In the genomic region with DNA sequence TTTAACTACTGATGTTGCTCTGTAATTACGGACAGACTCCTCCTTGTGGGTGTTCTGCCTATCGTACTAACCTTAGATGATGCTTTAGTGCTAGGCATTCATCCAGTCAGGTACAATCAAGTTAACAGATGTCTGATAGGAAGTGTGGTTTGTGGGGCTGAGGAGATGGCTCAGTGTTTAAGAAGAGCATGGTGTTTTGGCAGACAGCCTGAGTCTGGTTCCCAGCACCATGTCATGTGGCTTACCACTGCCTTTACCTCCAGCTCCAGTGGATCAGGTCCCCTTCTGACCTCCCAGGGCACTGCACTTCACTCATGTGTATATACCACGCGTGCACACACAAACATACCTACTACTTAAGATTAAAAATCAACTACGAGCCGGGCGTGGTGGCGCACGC, we compare ENCODE assay signal across 1 mouse cellular context.
A peak's percentile ranks its signal among the peaks of the same experiment; 100 is the strongest.
TF ChIP-seq lines count a peak whose summit lies in the region.

No protein-coding gene starts in this region.

TF ChIP-seq in MEL, 35 proteins besides CTCF, POLR2A, EP300 and RAD21 (continued from another document):
- TF ChIP-seq ZMIZ1 (IDR thresholded peaks at IDR 0.05; ENCODE audit: low read depth, low read length) (no peak), ZC3H11A (IDR thresholded peaks at IDR 0.05; ENCODE audit: low read depth, low read length) (no peak), MAX (IDR thresholded peaks at IDR 0.05; ENCODE audit: low read length) (peak; percentile 78), NELFE (IDR thresholded peaks at IDR 0.05; ENCODE audit: low read depth, low read length) (no peak), JUND (IDR thresholded peaks at IDR 0.05; ENCODE audit: low read depth, low read length) (no peak), HCFC1 (IDR thresholded peaks at IDR 0.05; ENCODE audit: low read depth, low read length) (no peak; the same call in 1 of the 2 replicates), MAFK (IDR thresholded peaks at IDR 0.05; ENCODE audit: borderline replicate concordance, low read depth, low read length) (no peak), TCF12 (IDR thresholded peaks at IDR 0.05; ENCODE audit: low read depth, low read length) (peak; percentile 72), E2F4 (IDR thresholded peaks at IDR 0.05; ENCODE audit: borderline replicate concordance, low read depth, low read length) (no peak), SMC3 (IDR thresholded peaks at IDR 0.05; ENCODE audit: low read depth, low read length) (no peak), SIN3A (IDR thresholded peaks at IDR 0.05; ENCODE audit: low read length) (peak; percentile 87), MEF2A (IDR thresholded peaks at IDR 0.05; ENCODE audit: extremely low read depth, insufficient replicate concordance, low read depth, low read length, poor library complexity, severe bottlenecking) (no peak), GATA1 (IDR thresholded peaks at IDR 0.05; ENCODE audit: low read depth, low read length) (peak; percentile 74), KAT2A (conservative IDR thresholded peaks at IDR 0.05; ENCODE audit: low read depth, low read length) (no peak), USF2 (IDR thresholded peaks at IDR 0.05; ENCODE audit: borderline replicate concordance in 1 of 2, insufficient read depth in 1 of 2, low read depth in 1 of 2, low read length in 2 of 2) (no peak), MAZ (IDR thresholded peaks at IDR 0.05; ENCODE audit: low read depth, low read length) (no peak), USF1 (IDR thresholded peaks at IDR 0.05; ENCODE audit: low read depth, low read length) (peak; percentile 78), RCOR1 (IDR thresholded peaks at IDR 0.05; ENCODE audit: low read depth, low read length) (peak; percentile 57; the same call in 1 of the 2 replicates), BHLHE40 (IDR thresholded peaks at IDR 0.05; ENCODE audit: borderline replicate concordance, low read depth, low read length) (no peak)
TF ChIP-seq in MEL: peak in this region for 11.
